In the genomic region with DNA sequence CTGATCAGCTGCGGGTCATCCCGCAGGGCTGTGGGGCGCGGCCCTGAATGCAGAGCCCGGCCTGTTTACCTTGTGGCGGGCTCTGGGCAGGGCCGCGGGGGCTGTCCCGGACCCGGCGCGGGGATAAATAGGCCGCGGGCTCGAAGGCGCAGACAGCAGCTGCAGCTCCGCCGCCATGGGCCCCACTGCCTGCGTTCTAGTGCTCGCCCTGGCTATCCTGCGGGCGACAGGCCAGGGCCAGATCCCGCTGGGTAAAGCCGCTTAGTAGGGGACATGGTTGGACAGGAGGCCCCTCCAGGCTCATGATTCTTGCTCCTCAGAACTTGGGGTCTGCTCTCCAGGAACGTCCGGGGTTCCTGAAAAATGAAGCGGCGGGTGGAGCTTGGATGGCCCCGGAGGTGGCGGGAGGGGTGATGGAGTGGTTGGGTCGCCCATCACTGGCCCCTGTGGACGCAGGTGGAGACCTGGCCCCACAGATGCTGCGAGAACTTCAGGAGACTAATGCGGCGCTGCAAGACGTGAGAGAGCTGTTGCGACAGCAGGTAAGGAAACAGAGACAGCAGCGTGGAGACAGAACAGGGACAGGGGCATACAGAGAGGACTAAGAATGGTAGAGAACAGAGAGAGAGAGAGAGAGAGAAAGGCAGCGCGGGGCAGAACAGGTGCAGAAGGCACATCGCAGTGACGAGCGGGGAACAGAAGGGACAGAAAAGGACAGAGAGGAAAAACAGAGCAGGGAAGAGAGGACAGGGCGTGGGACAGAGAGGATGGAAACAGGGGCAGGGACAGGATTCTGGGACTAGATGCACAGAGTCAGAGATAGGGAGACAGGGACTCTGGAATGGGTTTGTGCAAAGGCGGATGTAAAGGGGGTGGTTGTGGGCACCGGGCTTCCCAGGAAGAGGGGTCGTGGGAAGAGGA, we compare ENCODE assay signal across 8 mouse cellular contexts. TPM values are rescaled to one million over a fixed set of nuclear protein-coding genes. Genes with fewer than 3 reads are reported as not detected.
DNase-seq lines count a peak whose midpoint lies in the region; ATAC-seq and TF ChIP-seq lines count a peak whose summit lies in the region.

Gene Comp, plus strand, starts transcription at position 162 of the 921 bp plus-strand sequence.

- H3K9ac ChIP-seq in liver, embryonic 12.5 days = 0 out of 2 replicates have a peak within 1 kb of the TSS, but pooled peaks have one; percentile 12

- peaks cover 39% of the 10 kb centered on the region for H3K4me1 ChIP-seq in liver, embryonic 12.5 days

- peak within 1 kb of the TSS; percentile 71 for H3K4me2 ChIP-seq in liver, embryonic 12.5 days

- DNase-seq in gastrocnemius, adult 2 months = no peak
- no peak for DNase-seq in gastrocnemius, adult 8-10 months (ENCODE audit: low spot score in 2 of 2)
- DNase-seq in thymus, postnatal 4 days = peak; percentile 39
- no peak for DNase-seq in thymus, postnatal 25 days
- no peak for DNase-seq in ovary, postnatal 10 days (ENCODE audit: low spot score)
- no peak for DNase-seq in left cerebral cortex, postnatal 14 days (ENCODE audit: low spot score in 2 of 2)
- DNase-seq in frontal cortex, postnatal 14 days (ENCODE audit: low spot score in 2 of 2) = no peak

- peak within 1 kb of the TSS; percentile 63 for H3K4me3 ChIP-seq in gastrocnemius, adult 2 months
- peak within 1 kb of the TSS; percentile 45 for H3K4me3 ChIP-seq in liver, embryonic 12.5 days

- ATAC-seq in liver, embryonic 12.5 days = no peak

- peak within 1 kb of the TSS; percentile 35 for H3K27ac ChIP-seq in gastrocnemius, adult 2 months
- no peak within 1 kb of the TSS for H3K27ac ChIP-seq in liver, embryonic 12.5 days

- H3K36me3 ChIP-seq in liver, embryonic 12.5 days = no peaks in the 10 kb centered on the region

- intact Hi-C loops in gastrocnemius, adult 2 months (cut with DNase I) = no loop called here
- intact Hi-C loops in left cerebral cortex, postnatal 14 days (cut with DNase I) = no loop called here

- no peak for TF ChIP-seq CTCF in gastrocnemius, adult 2 months (IDR thresholded peaks at IDR 0.05)

- peaks cover 95% of the 10 kb centered on the region for H3K27me3 ChIP-seq in liver, embryonic 12.5 days (replicated peaks)

- 5% methylated on average over 47 of the region's 47 CpGs for WGBS in liver, embryonic 12.5 days (ENCODE audit: insufficient replicate concordance)

- no peaks in the 10 kb centered on the region for H3K9me3 ChIP-seq in liver, embryonic 12.5 days (replicated peaks)

RNA-seq across cellular contexts. Expression of gene Comp, which starts in this region (rescaled TPM):
- 10 to 100 TPM in 1 of 2 experiments, 1 to 10 TPM in 1; 5.5 to 31.2 TPM for total RNA-seq in gastrocnemius, adult 2 months (2021)
- 10 to 100 TPM in 2 of 4 experiments, 1 to 10 TPM in 2; 2.7 to 16.7 (median 8.4) TPM for total RNA-seq in gastrocnemius, adult 8-10 months (2022)
- polyA plus RNA-seq in liver, embryonic 12.5 days (2016; fragmentation: Nextera tagmentation; extraction: Ambion mirVana) = 0.27 and 0.63 TPM in 2 replicates
- under 1 TPM; 0.51 to 0.72 TPM for total RNA-seq in left cerebral cortex, postnatal 14 days (2021)
